Mouse (Mus musculus) small intestine, adult 2 months (tissue): ENCODE measurements around the gene Sult1a1.

Source experiments
- CTCF ChIP-seq: fragments of 200-500 bp; IDR thresholded peaks from 2 replicates; pipeline ENCODE4 v1.5.1; 2012; ENCODE audit warnings: low read depth, mild to moderate bottlenecking, control low read depth, inconsistent platforms, low read length, moderate library complexity, mixed read lengths; ENCODE audit not compliant: insufficient replicate concordance, insufficient read length; ENCODE audit errors: extremely low read depth
- POLR2A ChIP-seq: fragments of 200-500 bp; IDR thresholded peaks from 2 replicates; pipeline ENCODE4 v1.6.1; 2012; ENCODE audit warnings: low read depth, mild to moderate bottlenecking, control low read depth, inconsistent platforms, low read length, moderate library complexity

GRCm38 (mm10) chr7:126644914-126645313 lies 31.3 kb downstream of the Sult1a1 start:
- TF ChIP-seq POLR2A, result no peak
- TF ChIP-seq CTCF, result no peak
